Mouse (Mus musculus): ENCODE measurements around the gene Heatr4. TPM values are rescaled to one million over a fixed set of nuclear protein-coding genes. Genes with fewer than 3 reads are reported as not detected.
"Not testable (repeated sequence)": the region's sequence is repeated elsewhere in the genome, so short reads cannot be mapped to it uniquely, and the experiment has no call there.

The Heatr4 gene
- polyA plus RNA-seq, 1 experiment from 2014 or later = not detected

DNA sequence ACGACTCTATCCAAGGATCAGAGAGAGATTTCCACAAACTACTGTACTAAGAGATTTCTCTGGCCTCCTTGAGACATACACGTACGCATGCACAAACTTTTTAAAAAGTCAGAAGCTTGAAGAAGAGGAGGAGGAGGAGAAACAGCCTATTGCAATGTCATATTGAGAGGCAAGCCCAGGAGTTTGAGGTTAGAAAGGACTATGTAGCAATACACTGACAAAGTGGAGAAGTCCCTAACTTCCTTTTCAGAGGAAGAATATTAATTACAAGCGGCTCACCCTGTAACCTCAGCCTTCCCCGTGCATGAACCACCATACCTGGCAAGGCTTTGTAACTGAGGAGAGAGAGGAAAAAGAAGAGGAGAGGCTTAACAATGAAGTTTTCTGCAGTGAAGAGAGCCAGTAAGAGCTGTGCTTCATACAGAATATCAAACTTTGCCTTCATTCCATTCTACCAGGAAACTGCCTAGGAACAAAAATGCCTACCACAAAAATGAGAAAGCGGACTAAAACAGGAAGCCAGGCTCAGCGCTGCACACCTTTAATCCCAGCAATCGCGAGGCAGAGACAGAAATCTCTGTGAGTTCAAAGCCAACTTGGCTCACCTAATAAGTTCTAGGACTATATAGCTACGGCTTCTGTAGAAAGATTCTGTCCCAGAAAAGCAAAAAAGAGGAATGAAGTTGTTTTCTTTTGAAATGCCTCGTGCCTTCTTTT is 34.7 kb downstream of the Heatr4 start:
- H3K9ac ChIP-seq (ENCODE audit: low read depth, low read length) = peak overlapping the region; percentile 53
- no peaks in the 10 kb centered on the region for H3K9me3 ChIP-seq (ENCODE audit: control insufficient read depth, low read length)
- 27% methylated on average over 11 of the region's 11 CpGs for WGBS
- ATAC-seq = no peak
- peak overlapping the region; percentile 97 for H3K4me3 ChIP-seq (ENCODE audit: low read length)
- H3K4me2 ChIP-seq (ENCODE audit: low read length) = peak overlapping the region; percentile 64
- H3K27ac ChIP-seq (ENCODE audit: low read depth, low read length) = no peak overlapping the region; the same call in 1 of the 2 replicates
- no peaks in the 10 kb centered on the region for H3K27me3 ChIP-seq (replicated peaks; ENCODE audit: control insufficient read depth, insufficient read depth, low read length)
- peaks cover 19% of the 10 kb centered on the region for H3K4me1 ChIP-seq (ENCODE audit: control insufficient read depth, insufficient read depth, low read depth, low read length)
- H3K36me3 ChIP-seq (ENCODE audit: control insufficient read depth, insufficient read depth, low read length) = no peaks in the 10 kb centered on the region

DNA sequence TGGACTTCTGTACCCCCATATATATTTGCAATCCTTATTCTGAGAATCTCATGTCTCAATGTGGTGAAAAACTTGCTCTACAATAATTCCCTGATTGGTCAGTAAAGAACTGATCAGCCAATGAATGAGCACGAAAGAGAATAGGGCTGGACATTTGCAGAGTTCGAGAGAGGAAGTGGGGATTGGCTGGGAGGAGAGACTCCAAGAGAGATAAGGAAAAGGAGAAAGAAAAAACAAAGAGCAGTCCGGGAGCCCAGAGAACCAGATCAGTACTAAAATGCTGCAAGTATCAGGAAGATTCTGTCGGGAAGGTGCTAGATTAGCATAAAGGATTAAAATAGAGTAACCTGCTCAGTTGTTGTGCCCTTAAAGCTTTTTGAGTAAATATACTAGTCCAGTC is 35.6 kb downstream of the Heatr4 start:
- Histone ChIP-seq H3K4me1 (ENCODE audit: control insufficient read depth, insufficient read depth, low read depth, low read length) (peaks cover 19% of the 10 kb centered on the region), H3K4me3 (ENCODE audit: low read length) (no peak overlapping the region), H3K36me3 (ENCODE audit: control insufficient read depth, insufficient read depth, low read length) (no peaks in the 10 kb centered on the region), H3K27ac (ENCODE audit: low read depth, low read length) (no peak overlapping the region), H3K4me2 (ENCODE audit: low read length) (no peak overlapping the region), H3K27me3 (replicated peaks; ENCODE audit: control insufficient read depth, insufficient read depth, low read length) (no peaks in the 10 kb centered on the region), H3K9ac (ENCODE audit: low read depth, low read length) (no peak overlapping the region), H3K9me3 (ENCODE audit: control insufficient read depth, low read length) (no peaks in the 10 kb centered on the region)
- no peak for ATAC-seq
- WGBS = 82% methylated on average over 4 of the region's 4 CpGs

DNA sequence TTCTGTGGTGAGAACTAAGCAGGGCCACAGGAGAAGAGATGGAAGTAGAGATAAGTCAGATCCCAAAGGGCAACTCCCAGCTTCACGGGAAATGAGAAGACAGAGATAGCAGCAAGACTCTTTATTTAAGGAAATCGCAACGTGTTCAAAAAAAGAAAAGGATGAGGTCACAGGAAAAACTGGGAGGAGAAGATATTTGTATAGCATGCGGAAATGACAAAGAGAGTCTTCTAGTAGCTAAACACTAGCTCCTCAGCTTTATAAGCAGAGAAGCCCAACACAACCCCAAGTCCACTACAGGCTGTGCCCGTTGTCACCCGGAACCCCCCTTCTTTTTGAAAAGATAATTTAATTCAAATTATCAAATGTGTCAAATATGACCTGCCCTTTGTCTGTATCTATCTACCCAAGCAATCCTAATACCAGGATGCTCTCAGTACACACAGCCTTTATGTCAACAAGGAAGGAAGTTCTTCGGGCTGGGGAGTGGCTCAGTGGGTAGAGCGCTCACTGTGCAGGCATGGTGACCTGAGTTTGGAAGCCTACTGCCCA is 37.3 kb downstream of the Heatr4 start:
- no peak overlapping the region for H3K9ac ChIP-seq (ENCODE audit: low read depth, low read length)
- no peak for ATAC-seq
- H3K36me3 ChIP-seq (ENCODE audit: control insufficient read depth, insufficient read depth, low read length) = no peaks in the 10 kb centered on the region
- peaks cover 15% of the 10 kb centered on the region for H3K4me1 ChIP-seq (ENCODE audit: control insufficient read depth, insufficient read depth, low read depth, low read length)
- no peaks in the 10 kb centered on the region for H3K27me3 ChIP-seq (replicated peaks; ENCODE audit: control insufficient read depth, insufficient read depth, low read length)
- no peak overlapping the region for H3K4me3 ChIP-seq (ENCODE audit: low read length)
- H3K27ac ChIP-seq (ENCODE audit: low read depth, low read length) = no peak overlapping the region
- 83% methylated on average over 8 of the region's 8 CpGs for WGBS
- H3K9me3 ChIP-seq (ENCODE audit: control insufficient read depth, low read length) = no peaks in the 10 kb centered on the region
- no peak overlapping the region for H3K4me2 ChIP-seq (ENCODE audit: low read length)

DNA sequence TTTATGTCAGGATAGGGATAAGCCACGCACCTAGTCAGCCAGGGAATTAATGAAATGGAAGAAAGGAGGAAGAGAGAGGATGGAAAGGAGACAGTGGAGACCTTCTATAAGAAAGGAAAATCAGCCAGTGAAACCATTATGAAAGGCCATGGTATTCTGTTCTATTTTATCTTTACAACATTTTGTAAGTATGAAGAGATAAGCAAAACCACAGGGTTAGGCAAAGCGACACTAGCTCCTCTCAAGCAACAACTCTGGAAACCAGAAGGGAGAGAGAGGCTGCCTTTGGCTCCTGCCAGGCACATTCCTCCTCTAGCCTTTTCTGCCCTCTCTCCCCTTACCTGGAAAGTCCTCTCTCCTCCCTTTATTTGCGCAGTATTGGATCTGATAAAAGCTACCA is 42.7 kb downstream of the Heatr4 start:
- no peak overlapping the region for H3K4me2 ChIP-seq (ENCODE audit: low read length)
- no peaks in the 10 kb centered on the region for H3K36me3 ChIP-seq (ENCODE audit: control insufficient read depth, insufficient read depth, low read length)
- no peak overlapping the region for H3K9ac ChIP-seq (ENCODE audit: low read depth, low read length)
- H3K27me3 ChIP-seq (replicated peaks; ENCODE audit: control insufficient read depth, insufficient read depth, low read length) = no peaks in the 10 kb centered on the region
- no peak overlapping the region for H3K4me3 ChIP-seq (ENCODE audit: low read length)
- no peaks in the 10 kb centered on the region for H3K4me1 ChIP-seq (ENCODE audit: control insufficient read depth, insufficient read depth, low read depth, low read length)
- 81% methylated on average over 3 of the region's 3 CpGs for WGBS
- H3K27ac ChIP-seq (ENCODE audit: low read depth, low read length) = no peak overlapping the region
- no peaks in the 10 kb centered on the region for H3K9me3 ChIP-seq (ENCODE audit: control insufficient read depth, low read length)
- no peak for ATAC-seq

DNA sequence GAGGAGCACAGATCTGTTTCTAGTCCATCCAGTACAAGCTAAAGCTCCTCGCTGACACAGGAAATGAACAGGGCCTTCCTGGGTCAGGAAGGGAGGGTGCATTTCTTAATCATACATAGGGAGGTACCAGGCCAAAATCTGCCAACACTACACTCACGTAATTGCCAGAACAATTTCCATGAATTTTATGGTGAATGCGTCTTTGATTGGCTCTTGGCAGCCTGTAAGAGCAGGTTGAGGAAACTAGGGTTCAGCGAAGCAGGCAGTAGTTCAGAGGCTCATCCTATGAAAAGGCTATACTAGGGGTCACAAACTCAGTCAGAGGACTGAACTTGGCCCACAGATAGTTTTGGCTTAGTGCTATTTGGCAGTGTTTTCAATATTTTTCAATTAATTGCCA is 44.6 kb downstream of the Heatr4 start:
- H3K9me3 ChIP-seq (ENCODE audit: control insufficient read depth, low read length) = no peaks in the 10 kb centered on the region
- no peak overlapping the region for H3K27ac ChIP-seq (ENCODE audit: low read depth, low read length)
- H3K27me3 ChIP-seq (replicated peaks; ENCODE audit: control insufficient read depth, insufficient read depth, low read length) = no peaks in the 10 kb centered on the region
- no peaks in the 10 kb centered on the region for H3K4me1 ChIP-seq (ENCODE audit: control insufficient read depth, insufficient read depth, low read depth, low read length)
- no peak overlapping the region for H3K9ac ChIP-seq (ENCODE audit: low read depth, low read length)
- WGBS = 65% methylated on average over 4 of the region's 4 CpGs
- H3K4me2 ChIP-seq (ENCODE audit: low read length) = no peak overlapping the region
- H3K36me3 ChIP-seq (ENCODE audit: control insufficient read depth, insufficient read depth, low read length) = no peaks in the 10 kb centered on the region
- no peak overlapping the region for H3K4me3 ChIP-seq (ENCODE audit: low read length)
- no peak for ATAC-seq

DNA sequence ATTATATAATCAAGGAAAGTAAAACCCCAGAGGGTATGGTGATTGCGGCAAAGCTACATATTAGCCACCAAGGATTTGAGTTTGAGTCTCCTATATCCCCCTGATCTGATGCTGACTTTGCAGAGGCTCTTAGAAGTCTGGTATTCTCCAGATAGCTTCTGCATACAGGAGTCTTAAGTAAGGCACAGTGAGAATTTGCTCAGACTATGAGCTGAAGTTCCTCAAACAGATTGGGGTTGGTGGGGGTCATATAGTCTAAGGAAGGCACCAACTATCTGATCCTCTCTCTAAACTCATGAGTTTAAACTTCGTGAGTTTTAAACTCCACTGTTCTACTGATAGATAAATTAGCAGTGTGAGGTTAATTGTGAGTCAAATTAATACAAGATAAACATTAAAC is 45.3 kb downstream of the Heatr4 start:
- no peak for ATAC-seq
- 73% methylated on average over 2 of the region's 2 CpGs for WGBS
- H3K9me3 ChIP-seq (ENCODE audit: control insufficient read depth, low read length) = no peaks in the 10 kb centered on the region

DNA sequence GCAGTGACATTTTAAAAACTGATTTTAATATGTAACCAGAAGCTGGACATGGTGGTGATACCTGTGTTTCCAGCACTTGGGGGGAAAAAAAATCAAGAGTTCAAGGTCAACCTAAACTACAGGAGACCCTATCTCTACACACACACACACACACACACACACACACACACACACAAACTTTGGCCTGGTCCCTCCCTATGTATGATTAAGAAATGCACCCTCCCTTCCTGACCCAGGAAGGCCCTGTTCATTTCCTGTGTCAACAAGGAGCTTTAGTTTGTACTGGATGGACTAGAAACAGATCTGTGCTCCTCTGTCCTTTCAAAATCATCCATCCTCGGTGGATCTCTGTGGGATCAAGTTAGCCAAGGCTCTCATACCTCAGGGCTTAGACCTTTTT is 46.1 kb downstream of the Heatr4 start:
- ATAC-seq; H3K4me1 ChIP-seq (ENCODE audit: control insufficient read depth, insufficient read depth, low read depth, low read length); H3K4me2 ChIP-seq (ENCODE audit: low read length); H3K9me3 ChIP-seq (ENCODE audit: control insufficient read depth, low read length); H3K27ac ChIP-seq (ENCODE audit: low read depth, low read length); H3K36me3 ChIP-seq (ENCODE audit: control insufficient read depth, insufficient read depth, low read length); H3K27me3 ChIP-seq (replicated peaks; ENCODE audit: control insufficient read depth, insufficient read depth, low read length); H3K9ac ChIP-seq (ENCODE audit: low read depth, low read length); H3K4me3 ChIP-seq (ENCODE audit: low read length): not testable (repeated sequence)
- 48% methylated on average over 1 of the region's 1 CpGs for WGBS

More for the DNA sequence above, 45.3 kb downstream of the Heatr4 start:
- no peaks in the 10 kb centered on the region for H3K36me3 ChIP-seq (ENCODE audit: control insufficient read depth, insufficient read depth, low read length)
- H3K4me2 ChIP-seq (ENCODE audit: low read length) = no peak overlapping the region
- H3K27me3 ChIP-seq (replicated peaks; ENCODE audit: control insufficient read depth, insufficient read depth, low read length) = no peaks in the 10 kb centered on the region
- H3K4me3 ChIP-seq (ENCODE audit: low read length) = no peak overlapping the region
- no peak overlapping the region for H3K9ac ChIP-seq (ENCODE audit: low read depth, low read length)
- H3K27ac ChIP-seq (ENCODE audit: low read depth, low read length) = no peak overlapping the region
- H3K4me1 ChIP-seq (ENCODE audit: control insufficient read depth, insufficient read depth, low read depth, low read length) = no peaks in the 10 kb centered on the region

DNA sequence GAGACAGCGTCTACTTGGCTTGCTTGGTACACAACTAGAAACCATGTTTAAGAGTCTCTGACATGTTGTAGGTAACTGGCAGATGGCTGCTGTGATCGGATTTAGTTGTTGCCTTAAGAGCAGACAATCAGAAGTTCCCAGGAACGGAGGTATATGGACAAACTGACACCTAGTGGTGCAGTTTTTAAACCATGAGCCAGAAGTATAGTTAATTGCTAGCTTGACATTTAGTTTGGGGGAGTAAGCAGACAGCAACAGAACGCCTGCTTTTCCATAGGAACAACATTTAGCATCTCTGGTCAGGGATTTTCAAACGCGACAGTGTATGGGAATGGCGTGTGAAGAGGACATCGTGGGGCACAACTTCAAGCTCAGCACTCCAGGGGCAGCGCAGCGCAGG is 47.1 kb downstream of the Heatr4 start:
- WGBS = 74% methylated on average over 10 of the region's 10 CpGs
- Histone ChIP-seq H3K9me3 (ENCODE audit: control insufficient read depth, low read length) (no peaks in the 10 kb centered on the region), H3K27ac (ENCODE audit: low read depth, low read length) (no peak overlapping the region), H3K4me3 (ENCODE audit: low read length) (no peak overlapping the region), H3K4me1 (ENCODE audit: control insufficient read depth, insufficient read depth, low read depth, low read length) (no peaks in the 10 kb centered on the region), H3K4me2 (ENCODE audit: low read length) (no peak overlapping the region), H3K9ac (ENCODE audit: low read depth, low read length) (no peak overlapping the region), H3K36me3 (ENCODE audit: control insufficient read depth, insufficient read depth, low read length) (no peaks in the 10 kb centered on the region), H3K27me3 (replicated peaks; ENCODE audit: control insufficient read depth, insufficient read depth, low read length) (no peaks in the 10 kb centered on the region)
- no peak for ATAC-seq

DNA sequence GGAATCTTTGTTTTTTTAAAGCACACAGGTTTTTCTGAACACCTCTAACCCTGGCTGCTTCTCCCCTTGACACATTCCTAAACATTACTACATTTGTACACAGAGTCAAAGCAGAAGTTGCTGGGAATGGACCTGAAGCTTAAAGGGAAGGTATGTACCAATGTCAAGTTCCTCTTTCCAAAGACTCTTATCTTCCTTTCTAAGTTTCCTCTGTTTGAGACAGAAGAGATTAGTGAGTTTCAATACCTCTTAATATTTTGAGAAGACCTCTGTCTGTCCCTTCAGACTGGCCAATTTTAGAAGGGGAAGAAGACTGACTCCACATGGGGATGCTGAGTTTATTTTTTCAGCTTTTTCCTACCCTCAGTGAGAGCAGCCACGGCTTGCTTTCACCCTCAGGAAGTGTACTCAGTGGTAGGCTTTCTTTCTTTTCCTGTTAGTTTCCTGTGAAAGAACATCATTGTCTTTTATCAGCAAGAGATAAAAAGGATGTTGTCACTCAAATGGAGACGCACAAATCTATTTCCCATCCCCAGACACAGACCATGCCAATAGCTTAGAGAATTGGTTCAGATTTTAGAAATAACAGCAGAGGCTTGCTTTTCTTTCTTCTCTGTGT is 55.4 kb downstream of the Heatr4 start:
- Histone ChIP-seq H3K9ac (ENCODE audit: low read depth, low read length) (no peak overlapping the region), H3K4me1 (ENCODE audit: control insufficient read depth, insufficient read depth, low read depth, low read length) (no peaks in the 10 kb centered on the region), H3K36me3 (ENCODE audit: control insufficient read depth, insufficient read depth, low read length) (no peaks in the 10 kb centered on the region), H3K4me3 (ENCODE audit: low read length) (no peak overlapping the region), H3K9me3 (ENCODE audit: control insufficient read depth, low read length) (no peaks in the 10 kb centered on the region), H3K4me2 (ENCODE audit: low read length) (no peak overlapping the region), H3K27ac (ENCODE audit: low read depth, low read length) (no peak overlapping the region), H3K27me3 (replicated peaks; ENCODE audit: control insufficient read depth, insufficient read depth, low read length) (no peaks in the 10 kb centered on the region)
- whole genome bisulfite sequencing = 26% methylated on average over 2 of the region's 2 CpGs
- ATAC-seq = no peak

Measured in hindbrain, embryonic 16.5 days (tissue).